Mouse (Mus musculus) forebrain, postnatal 0 days (tissue): ENCODE results near the gene Gbgt1. TPM values are rescaled to one million over a fixed set of nuclear protein-coding genes. Genes with fewer than 3 reads are reported as not detected.
"Not testable (repeated sequence)": the region's sequence is repeated elsewhere in the genome, so short reads cannot be mapped to it uniquely, and the experiment has no call there.

Source experiments
- ATAC-seq: fragments of 200-750 bp; cut with Nextera tagmentation; 2 replicates; pipeline ENCODE4 v1.8.0; 2017; ENCODE audit warnings: mild to moderate bottlenecking, moderate library complexity
- DNase-seq: peaks from one replicate; pipeline ENCODE4 v3.0.0-alpha.2; 2015
- H3K27ac ChIP-seq: fragments of 300-500 bp; sonication (generic); 2 replicates; pipeline ENCODE4 v1.5.1; 2014; ENCODE audit warnings: low read depth, mild to moderate bottlenecking, antibody characterized with exemption, low read length, moderate library complexity, mixed read lengths
- H3K27me3 ChIP-seq: fragments of 300-500 bp; sonication (generic); 2 replicates; pipeline ENCODE4 v1.6.1; 2014; ENCODE audit warnings: mild to moderate bottlenecking, low read length, mixed read lengths; ENCODE audit not compliant: insufficient read depth
- H3K36me3 ChIP-seq: fragments of 300-500 bp; sonication (generic); 2 replicates; pipeline ENCODE4 v1.6.1; 2014; ENCODE audit warnings: mild to moderate bottlenecking, moderate library complexity; ENCODE audit not compliant: insufficient read depth
- H3K4me1 ChIP-seq: fragments of 300-500 bp; sonication (generic); 2 replicates; pipeline ENCODE4 v1.6.1; 2014; ENCODE audit warnings: antibody characterized with exemption; ENCODE audit not compliant: insufficient read depth
- H3K4me2 ChIP-seq: fragments of 300-500 bp; sonication (generic); 2 replicates; pipeline ENCODE4 v1.6.1; 2014; ENCODE audit warnings: low read depth, mild to moderate bottlenecking, moderate library complexity
- H3K4me3 ChIP-seq: fragments of 300-500 bp; sonication (generic); 2 replicates; pipeline ENCODE4 v1.5.1; 2014; ENCODE audit warnings: low read depth, low read length, mixed read lengths
- H3K9ac ChIP-seq: fragments of 300-500 bp; sonication (generic); 2 replicates; pipeline ENCODE4 v1.6.1; 2014; ENCODE audit warnings: mild to moderate bottlenecking
- H3K9me3 ChIP-seq: fragments of 300-500 bp; sonication (generic); 2 replicates; pipeline ENCODE4 v1.6.1; 2016; ENCODE audit warnings: low read length
- CTCF ChIP-seq: sonication (generic); IDR thresholded peaks from 2 replicates; pipeline ENCODE4 v1.5.1; 2016; ENCODE audit warnings: antibody characterized with exemption, control low read depth, low read depth
- WGBS: fragments of 180-500 bp; shearing (Covaris S2); extraction: QIAGEN DNeasy Blood & Tissue Kit; methylation state at CpG from one replicate; pipeline ENCODE4 v1.1.7; 2014; 5-methylcytosine and 5-hydroxymethylcytosine counted together
- polyA plus RNA-seq: library from polyadenylated mRNA; unstranded; fragments of >200 nt; fragmentation: Nextera tagmentation; extraction: Ambion mirVana; gene quantifications from 2 replicates; pipeline ENCODE4 v1.2.1, GENCODE M21; 2015
- total RNA-seq: library from RNA; depleted of rRNA; stranded (reverse); fragments of >200 nt; gene quantifications from 2 replicates; pipeline ENCODE4 v1.2.3, GENCODE M21; 2014

Gene Gbgt1
- total and polyA plus RNA-seq, 2 experiments from 2014 or later: 0.54 to 4.9 TPM

- H3K36me3 ChIP-seq: no peaks in the 10 kb centered on the region
- DNase-seq (no peak), ATAC-seq (no peak)
- H3K9me3 ChIP-seq: no peaks in the 10 kb centered on the region
- no peaks in the 10 kb centered on the region for H3K27me3 ChIP-seq
- H3K4me1 ChIP-seq: no peaks in the 10 kb centered on the region
- H3K4me2 ChIP-seq: no peak overlapping the region
- H3K4me3 ChIP-seq: no peak overlapping the region
- H3K27ac ChIP-seq: no peak overlapping the region
- no peak for TF ChIP-seq CTCF
- H3K9ac ChIP-seq: no peak overlapping the region
- WGBS: 87% methylated on average over 10 of the region's 10 CpGs
Measured at GRCm38 (mm10) chr2:28502987-28503386, 6.3 kb downstream of the Gbgt1 start.

- ATAC-seq (no peak), DNase-seq (no peak)
- Histone ChIP-seq H3K9me3 (no peaks in the 10 kb centered on the region), H3K4me1 (no peaks in the 10 kb centered on the region), H3K4me2 (no peak overlapping the region), H3K9ac (no peak overlapping the region), H3K27ac (no peak overlapping the region), H3K27me3 (no peaks in the 10 kb centered on the region; the same call in 1 of the 2 replicates), H3K36me3 (no peaks in the 10 kb centered on the region), H3K4me3 (no peak overlapping the region)
- 88% methylated on average over 13 of the region's 13 CpGs for WGBS
- TF ChIP-seq CTCF: no peak
Measured at GRCm38 (mm10) chr2:28504676-28505075, 8.0 kb downstream of the Gbgt1 start.

GRCm38 (mm10) chr2:28505795-28506194, 9.1 kb downstream of the Gbgt1 start, which contains the start of gene Gm10134:
Gene Gm10134 (plus strand): TSS chr2:28506095.
- H3K27ac ChIP-seq: no peak within 1 kb of the TSS
- no peak for ATAC-seq
- no peak within 1 kb of the TSS for H3K9ac ChIP-seq
- H3K27me3 ChIP-seq: no peaks in the 10 kb centered on the region; the same call in 1 of the 2 replicates
- H3K4me2 ChIP-seq: no peak within 1 kb of the TSS
- WGBS: 81% methylated on average over 3 of the region's 3 CpGs
- no peak for TF ChIP-seq CTCF
- H3K9me3 ChIP-seq: no peaks in the 10 kb centered on the region
- no peaks in the 10 kb centered on the region for H3K4me1 ChIP-seq
- no peak for DNase-seq
- H3K36me3 ChIP-seq: no peaks in the 10 kb centered on the region
- no peak within 1 kb of the TSS for H3K4me3 ChIP-seq

GRCm38 (mm10) chr2:28506291-28506690, 9.6 kb downstream of the Gbgt1 start:
- DNase-seq (no peak), ATAC-seq (no peak)
- TF ChIP-seq CTCF: no peak
- Histone ChIP-seq H3K4me2 (no peak overlapping the region), H3K4me3 (no peak overlapping the region), H3K27ac (no peak overlapping the region), H3K4me1 (no peaks in the 10 kb centered on the region), H3K9me3 (no peaks in the 10 kb centered on the region), H3K36me3 (no peaks in the 10 kb centered on the region), H3K27me3 (no peaks in the 10 kb centered on the region; the same call in 1 of the 2 replicates), H3K9ac (no peak overlapping the region)
- WGBS: 87% methylated on average over 6 of the region's 6 CpGs

DNA sequence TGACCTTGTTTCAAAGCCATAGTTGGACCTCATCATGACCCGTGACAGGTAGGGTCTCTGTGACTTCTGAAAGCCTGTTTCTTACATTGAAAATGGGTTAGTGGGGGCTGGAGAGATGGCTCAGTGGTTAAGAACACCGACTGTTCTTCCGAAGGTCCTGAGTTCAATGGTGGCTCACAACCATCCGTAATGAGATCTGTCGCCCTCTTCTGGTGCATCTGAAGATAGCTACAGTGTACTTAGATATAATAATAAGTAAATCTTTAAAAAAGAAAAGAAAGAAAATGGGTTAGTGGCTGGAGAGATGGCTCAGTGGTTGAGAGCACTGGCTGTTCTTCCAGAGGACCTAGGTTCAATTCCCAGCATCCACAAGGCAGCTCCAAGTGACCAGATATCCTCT, 14.9 kb downstream of the Gbgt1 start:
- DNase-seq, H3K9me3 ChIP-seq, H3K27ac ChIP-seq, H3K36me3 ChIP-seq, H3K27me3 ChIP-seq, ATAC-seq, H3K4me3 ChIP-seq, H3K9ac ChIP-seq, H3K4me2 ChIP-seq: not testable (repeated sequence)
- peak; percentile 53 for TF ChIP-seq CTCF
- peaks cover 19% of the 10 kb centered on the region for H3K4me1 ChIP-seq
- 59% methylated on average over 5 of the region's 5 CpGs for WGBS

DNA sequence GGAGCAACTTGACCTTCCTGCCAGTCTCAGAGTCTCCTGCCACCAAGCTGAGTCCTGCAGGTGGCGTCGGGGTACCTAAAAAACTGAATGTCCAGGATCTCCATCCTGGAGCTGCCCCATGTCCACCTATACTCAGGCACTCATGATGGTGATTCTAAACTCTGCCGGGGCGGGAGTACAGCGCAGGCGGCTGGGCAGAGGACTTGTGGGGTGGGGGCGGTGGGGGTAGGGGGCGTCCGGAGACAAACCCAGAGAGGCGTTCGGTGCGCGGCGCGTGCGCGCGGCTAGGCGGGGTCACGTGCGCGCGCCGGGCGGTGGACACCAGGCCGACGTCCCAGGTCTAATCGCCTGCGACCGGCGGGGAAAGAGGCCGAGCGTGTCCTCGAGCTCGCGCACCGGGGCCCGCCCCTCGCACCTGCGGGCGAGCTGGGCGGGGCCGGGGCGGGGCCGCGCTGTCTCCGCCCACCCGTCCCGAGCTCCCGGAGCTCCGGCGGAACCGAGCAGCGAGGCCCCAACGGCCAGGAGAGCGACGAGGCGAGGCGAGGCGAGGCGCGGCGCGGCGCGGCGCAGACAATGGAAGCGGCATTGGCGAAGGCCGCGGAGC, 16.2 kb downstream of the Gbgt1 start, which contains the start of gene Ralgds:
TSS of gene Ralgds (plus strand) at position 328 of the 604 bp plus-strand sequence.
- Histone ChIP-seq H3K4me1 (peaks cover 27% of the 10 kb centered on the region), H3K9me3 (no peaks in the 10 kb centered on the region), H3K27ac (peak within 1 kb of the TSS; percentile 89), H3K9ac (peak within 1 kb of the TSS; percentile 95), H3K4me2 (peak within 1 kb of the TSS; percentile 66), H3K4me3 (peak within 1 kb of the TSS; percentile 50), H3K27me3 (no peaks in the 10 kb centered on the region; the same call in 1 of the 2 replicates), H3K36me3 (no peaks in the 10 kb centered on the region)
- DNase-seq: peak; percentile 70
- 3% methylated on average over 66 of the region's 71 CpGs for WGBS
- ATAC-seq: peak; percentile 59
- peak; percentile 57 for TF ChIP-seq CTCF
